Mouse (Mus musculus): ENCODE measurements around the gene Btbd35f13.
"Not testable (repeated sequence)": the region's sequence is repeated elsewhere in the genome, so short reads cannot be mapped to it uniquely, and the experiment has no call there.

Gene Btbd35f13

GRCm38 (mm10) chrX:33656872-33657271 lies at the start of gene Btbd35f13:
Gene Btbd35f13 (plus strand): TSS chrX:33657172.
- not testable (repeated sequence) for DNase-seq

- DNase-seq, result not testable (repeated sequence)
Observed at GRCm38 (mm10) chrX:33702249-33702648, 45.3 kb downstream of the Btbd35f13 start, which contains the start of gene Btbd35f14. Gene Btbd35f14 (minus strand): TSS chrX:33702349.

All from cerebellum, adult 9-11 months (tissue).